Mouse (Mus musculus) hindbrain, embryonic 13.5 days (tissue): ENCODE data around the gene Prc1. TPM values are rescaled to one million over a fixed set of nuclear protein-coding genes. Genes with fewer than 3 reads are reported as not detected.

Experiments
- ATAC-seq: fragments of 200-750 bp; cut with Nextera tagmentation; 2 replicates; pipeline ENCODE4 v1.8.0; 2017; ENCODE audit warnings: moderate TSS enrichment; ENCODE audit not compliant: low FRiP score
- H3K27ac ChIP-seq: fragments of 300-500 bp; sonication (generic); 2 replicates; pipeline ENCODE4 v1.5.1; 2015; ENCODE audit warnings: inconsistent platforms, mild to moderate bottlenecking, moderate library complexity
- H3K27me3 ChIP-seq: fragments of 300-500 bp; sonication (generic); 2 replicates; pipeline ENCODE4 v1.6.1; 2015; ENCODE audit warnings: mild to moderate bottlenecking, inconsistent platforms
- H3K36me3 ChIP-seq: fragments of 300-500 bp; sonication (generic); 2 replicates; pipeline ENCODE4 v1.6.1; 2015; ENCODE audit warnings: mild to moderate bottlenecking, inconsistent platforms
- H3K4me1 ChIP-seq: fragments of 300-500 bp; sonication (generic); replicated peaks from 2 replicates; pipeline ENCODE4 v1.6.1; 2015; ENCODE audit warnings: inconsistent platforms
- H3K4me2 ChIP-seq: fragments of 300-500 bp; sonication (generic); 2 replicates; pipeline ENCODE4 v1.6.1; 2015; ENCODE audit warnings: inconsistent platforms, mild to moderate bottlenecking, moderate library complexity
- H3K4me3 ChIP-seq: fragments of 300-500 bp; sonication (generic); 2 replicates; pipeline ENCODE4 v1.5.1; 2015; ENCODE audit warnings: mild to moderate bottlenecking, inconsistent platforms
- H3K9ac ChIP-seq: fragments of 300-500 bp; sonication (generic); 2 replicates; pipeline ENCODE4 v1.6.1; 2015; ENCODE audit warnings: mild to moderate bottlenecking, inconsistent platforms
- H3K9me3 ChIP-seq: fragments of 300-500 bp; sonication (generic); 2 replicates; pipeline ENCODE4 v1.6.1; 2016; ENCODE audit warnings: inconsistent platforms
- WGBS: fragments of 180-500 bp; shearing (Covaris S2); methylation state at CpG from one replicate; pipeline ENCODE4 v1.1.7; 2015; 5-methylcytosine and 5-hydroxymethylcytosine counted together
- polyA plus RNA-seq: library from polyadenylated mRNA; unstranded; fragments of >200 nt; fragmentation: Nextera tagmentation; extraction: Ambion mirVana; gene quantifications from 2 replicates; pipeline ENCODE4 v1.2.1, GENCODE M21; 2015

Gene Prc1
- polyA plus RNA-seq, 1 experiment from 2014 or later = 43.5 TPM

DNA sequence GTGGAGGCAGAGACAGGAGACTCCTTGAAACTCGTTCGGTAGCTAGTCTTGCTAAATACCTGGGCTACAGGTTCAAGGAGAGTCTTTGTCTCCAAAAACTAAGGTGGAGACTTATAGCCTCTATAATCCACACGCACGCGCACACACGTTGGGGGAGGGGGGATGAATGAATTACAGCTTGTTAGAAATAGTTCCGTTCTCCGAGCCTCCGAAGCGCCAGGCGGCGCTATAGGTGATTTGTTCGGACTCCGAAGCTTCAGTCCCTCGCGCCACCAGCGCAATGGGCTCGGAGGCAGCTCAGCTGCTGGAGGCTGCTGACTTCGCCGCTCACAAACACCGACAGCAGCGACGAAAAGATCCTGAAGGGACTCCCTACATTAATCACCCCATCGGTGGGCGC lies 48.6 kb downstream of the Prc1 start, which contains the start of gene Hddc3:
Hddc3 (plus strand) TSS at position 247 of the 400 bp plus-strand sequence.
- no peaks in the 10 kb centered on the region for H3K9me3 ChIP-seq
- under 1% methylated on average over 25 of the region's 25 CpGs for WGBS
- peaks cover 48% of the 10 kb centered on the region for H3K4me1 ChIP-seq
- peak; percentile 36 for ATAC-seq
- H3K27ac ChIP-seq = peak within 1 kb of the TSS; percentile 87
- H3K4me2 ChIP-seq = peak within 1 kb of the TSS; percentile 79
- H3K4me3 ChIP-seq = peak within 1 kb of the TSS; percentile 51
- peak within 1 kb of the TSS; percentile 77 for H3K9ac ChIP-seq
- H3K27me3 ChIP-seq = no peaks in the 10 kb centered on the region
- peaks cover 6% of the 10 kb centered on the region; the same call in 1 of the 2 replicates for H3K36me3 ChIP-seq

DNA sequence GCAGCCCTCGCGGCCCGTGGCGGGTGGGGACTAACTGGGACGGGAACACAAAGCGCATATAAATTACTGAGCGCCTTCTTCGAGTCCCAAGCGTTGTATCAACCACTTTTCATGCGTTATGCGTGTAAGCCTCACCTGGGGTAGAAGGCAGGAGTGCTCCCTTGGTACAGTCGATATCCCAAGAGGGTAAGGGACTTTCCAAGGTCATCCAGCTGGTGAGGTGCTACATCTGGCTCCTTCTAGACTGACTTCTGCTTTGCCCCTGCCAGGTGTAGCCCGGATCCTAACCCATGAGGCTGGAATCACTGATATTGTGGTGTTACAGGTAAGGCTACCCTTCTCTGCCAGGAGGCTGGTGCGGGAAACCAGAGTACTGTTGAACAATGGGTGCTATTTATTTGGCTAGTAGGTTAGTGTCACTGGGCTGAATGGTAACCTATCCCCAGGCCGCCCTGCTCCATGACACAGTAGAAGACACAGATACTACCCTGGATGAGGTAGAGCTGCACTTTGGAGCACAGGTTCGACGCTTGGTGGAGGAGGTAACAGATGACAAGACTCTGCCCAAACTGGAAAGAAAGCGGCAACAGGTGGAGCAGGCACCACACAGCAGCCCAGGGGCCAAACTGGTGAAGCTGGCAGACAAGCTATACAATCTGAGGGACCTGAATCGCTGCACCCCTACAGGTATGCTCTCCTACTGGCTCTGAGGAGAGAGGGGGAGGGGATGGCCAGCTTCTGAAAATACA lies 49.2 kb downstream of the Prc1 start:
- H3K4me3 ChIP-seq = peak overlapping the region; percentile 51

DNA sequence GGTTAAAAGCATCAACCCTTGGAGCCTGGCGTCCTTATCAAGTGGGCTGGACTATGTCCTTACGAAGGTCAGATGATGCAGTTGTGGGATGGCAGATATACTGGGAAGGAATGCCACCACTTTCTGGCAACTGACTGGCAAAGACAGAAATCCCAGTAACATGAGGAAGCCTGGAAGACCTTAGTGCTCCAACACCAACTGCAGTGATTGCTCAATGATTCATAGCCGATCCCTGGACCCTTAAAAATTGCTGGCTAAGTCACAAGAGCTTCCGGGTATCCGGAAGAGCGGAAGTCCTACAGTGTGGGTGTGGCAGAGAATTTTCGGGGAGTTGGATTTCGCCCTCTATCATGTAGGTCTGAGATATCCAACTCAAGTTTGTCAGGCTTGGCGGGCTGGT lies 51.9 kb downstream of the Prc1 start:
- Histone ChIP-seq H3K4me3 (no peak overlapping the region), H3K27me3 (no peaks in the 10 kb centered on the region), H3K4me2 (no peak overlapping the region), H3K27ac (no peak overlapping the region), H3K9me3 (no peaks in the 10 kb centered on the region), H3K36me3 (peaks cover 20% of the 10 kb centered on the region), H3K9ac (no peak overlapping the region), H3K4me1 (peaks cover 24% of the 10 kb centered on the region)
- 95% methylated on average over 9 of the region's 9 CpGs for WGBS
- no peak for ATAC-seq

More for the DNA sequence above, 49.2 kb downstream of the Prc1 start:
- peaks cover 5% of the 10 kb centered on the region; the same call in 1 of the 2 replicates for H3K36me3 ChIP-seq
- H3K9me3 ChIP-seq = no peaks in the 10 kb centered on the region
- peak overlapping the region; percentile 87 for H3K27ac ChIP-seq
- 28% methylated on average over 19 of the region's 19 CpGs for WGBS
- no peaks in the 10 kb centered on the region for H3K27me3 ChIP-seq
- peak; percentile 15 for ATAC-seq
- H3K4me2 ChIP-seq = peak overlapping the region; percentile 79
- peaks cover 43% of the 10 kb centered on the region for H3K4me1 ChIP-seq
- H3K9ac ChIP-seq = peak overlapping the region; percentile 77

DNA sequence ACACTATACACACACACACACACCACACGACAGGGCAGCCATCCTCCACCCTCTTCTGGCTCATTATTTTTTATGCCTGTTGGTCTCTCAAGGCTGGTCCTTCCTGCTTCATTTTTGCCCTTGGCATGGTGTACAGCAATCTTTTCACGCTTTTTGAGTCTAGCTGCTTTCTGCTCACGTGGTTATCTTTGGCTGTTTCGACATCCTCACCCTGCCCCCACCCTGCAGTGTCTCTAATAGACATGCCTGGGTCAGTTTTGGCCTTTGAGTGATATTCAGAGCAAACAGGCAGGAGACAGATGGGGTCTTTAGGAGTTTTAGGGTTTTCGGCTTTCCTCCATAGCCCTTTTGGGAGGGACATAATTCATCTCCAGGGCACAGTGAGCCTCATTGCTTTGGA lies 52.6 kb downstream of the Prc1 start:
- no peak for ATAC-seq
- WGBS = 90% methylated on average over 5 of the region's 5 CpGs
- Histone ChIP-seq H3K27me3 (no peaks in the 10 kb centered on the region), H3K4me2 (no peak overlapping the region), H3K4me1 (peaks cover 18% of the 10 kb centered on the region), H3K36me3 (peaks cover 26% of the 10 kb centered on the region), H3K9ac (no peak overlapping the region), H3K9me3 (no peaks in the 10 kb centered on the region), H3K27ac (no peak overlapping the region), H3K4me3 (no peak overlapping the region)

DNA sequence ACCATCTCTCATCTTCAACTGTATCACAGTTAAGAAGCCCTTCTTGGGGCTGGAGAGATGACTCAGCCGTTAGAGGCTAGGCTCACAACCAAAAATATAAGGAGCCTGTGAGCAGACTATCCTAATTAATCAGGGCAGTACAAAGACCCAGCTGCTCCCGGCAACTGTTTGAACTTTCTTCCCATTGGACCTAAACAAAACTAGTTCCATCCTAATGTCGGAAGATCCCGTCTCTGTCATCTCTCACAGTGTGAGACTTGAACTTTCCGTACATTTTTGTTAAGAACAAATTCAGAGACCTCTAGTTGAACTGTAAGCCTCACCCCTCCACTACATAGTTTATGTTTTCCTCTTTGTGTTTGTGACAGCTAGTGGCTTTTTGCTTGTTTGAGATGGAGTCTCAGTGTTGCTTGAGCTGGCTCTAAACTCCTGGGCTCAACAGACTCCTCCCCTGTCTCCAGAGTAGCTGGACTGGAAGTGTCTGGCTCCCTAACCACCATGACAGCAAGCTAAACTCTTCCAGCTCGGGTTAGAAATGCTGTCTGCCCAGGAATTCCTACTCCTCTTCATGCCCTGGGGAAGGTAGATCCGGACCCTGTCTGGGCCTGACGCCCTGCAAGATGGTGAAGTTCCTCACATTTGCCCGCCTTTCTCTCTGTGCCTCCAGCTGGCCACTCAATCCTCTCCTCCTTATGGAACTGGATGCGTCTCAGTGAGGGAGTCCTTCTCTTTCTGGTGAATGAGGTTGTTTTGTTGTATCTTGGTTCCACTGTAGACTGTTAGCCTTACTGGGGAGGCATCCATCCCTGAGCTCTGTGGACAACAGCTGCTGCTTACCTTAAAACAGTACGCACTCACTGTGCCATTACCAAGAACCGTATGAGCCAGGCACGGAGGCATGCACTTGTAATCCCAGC lies 53.7 kb downstream of the Prc1 start:
- Histone ChIP-seq H3K27ac (no peak overlapping the region), H3K4me1 (peaks cover 8% of the 10 kb centered on the region)

DNA sequence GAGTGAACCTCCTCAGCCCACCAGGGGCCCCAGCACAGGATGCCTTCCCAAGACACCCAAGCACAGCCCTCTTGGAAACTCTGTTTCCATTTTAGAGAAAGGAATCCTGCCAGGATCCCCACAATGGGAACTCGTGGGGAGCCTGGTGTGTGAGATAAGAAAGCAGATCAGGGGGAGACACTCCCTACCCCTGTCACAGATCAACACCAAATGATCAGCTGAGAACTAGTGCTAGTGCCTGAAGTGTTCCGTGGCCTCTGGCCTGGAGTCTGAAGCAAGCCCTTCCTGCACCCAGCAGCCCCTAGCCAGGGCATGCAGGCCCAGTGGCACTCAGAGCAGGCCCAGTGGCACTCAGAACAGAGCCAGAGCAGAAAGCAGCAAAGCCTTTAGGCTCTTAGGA lies 56.6 kb downstream of the Prc1 start:
- Histone ChIP-seq H3K4me1 (no peaks in the 10 kb centered on the region), H3K4me3 (no peak overlapping the region), H3K27me3 (no peaks in the 10 kb centered on the region), H3K9me3 (no peaks in the 10 kb centered on the region), H3K9ac (no peak overlapping the region), H3K27ac (no peak overlapping the region), H3K4me2 (no peak overlapping the region), H3K36me3 (peaks cover 52% of the 10 kb centered on the region)
- no peak for ATAC-seq
- 85% methylated on average over 2 of the region's 2 CpGs for WGBS

More for the DNA sequence above, 53.7 kb downstream of the Prc1 start:
- WGBS = 71% methylated on average over 13 of the region's 13 CpGs
- H3K4me3 ChIP-seq = no peak overlapping the region
- no peaks in the 10 kb centered on the region for H3K27me3 ChIP-seq
- H3K9me3 ChIP-seq = no peaks in the 10 kb centered on the region
- no peak overlapping the region for H3K9ac ChIP-seq
- peaks cover 36% of the 10 kb centered on the region for H3K36me3 ChIP-seq
- no peak for ATAC-seq
- H3K4me2 ChIP-seq = no peak overlapping the region

DNA sequence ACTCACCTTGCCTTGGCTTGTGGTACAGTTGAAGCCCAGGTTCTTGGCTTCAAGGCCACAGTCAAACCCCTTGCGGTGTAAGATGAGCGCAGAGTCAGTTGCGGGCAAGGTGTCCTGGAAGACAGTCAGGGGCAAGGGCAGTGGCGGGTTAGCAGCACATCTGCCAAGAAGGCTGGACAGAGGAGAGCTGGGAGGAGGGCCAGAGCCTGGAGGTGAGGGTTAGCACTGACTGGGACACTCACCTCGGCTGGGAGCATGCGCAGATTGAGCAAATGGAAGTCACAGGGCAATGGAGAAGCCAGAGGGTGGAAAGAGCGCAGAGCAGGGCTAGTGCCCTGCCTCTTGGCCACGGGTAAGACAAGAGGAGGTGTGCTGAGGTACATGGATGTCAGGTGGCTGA lies 58.7 kb downstream of the Prc1 start:
- H3K4me1 ChIP-seq = peaks cover 11% of the 10 kb centered on the region
- 95% methylated on average over 8 of the region's 8 CpGs for WGBS
- peaks cover 72% of the 10 kb centered on the region for H3K36me3 ChIP-seq
- H3K9me3 ChIP-seq = no peaks in the 10 kb centered on the region
- no peaks in the 10 kb centered on the region for H3K27me3 ChIP-seq
- no peak overlapping the region for H3K4me2 ChIP-seq
- H3K4me3 ChIP-seq = no peak overlapping the region
- H3K27ac ChIP-seq = no peak overlapping the region
- no peak for ATAC-seq
- no peak overlapping the region for H3K9ac ChIP-seq

DNA sequence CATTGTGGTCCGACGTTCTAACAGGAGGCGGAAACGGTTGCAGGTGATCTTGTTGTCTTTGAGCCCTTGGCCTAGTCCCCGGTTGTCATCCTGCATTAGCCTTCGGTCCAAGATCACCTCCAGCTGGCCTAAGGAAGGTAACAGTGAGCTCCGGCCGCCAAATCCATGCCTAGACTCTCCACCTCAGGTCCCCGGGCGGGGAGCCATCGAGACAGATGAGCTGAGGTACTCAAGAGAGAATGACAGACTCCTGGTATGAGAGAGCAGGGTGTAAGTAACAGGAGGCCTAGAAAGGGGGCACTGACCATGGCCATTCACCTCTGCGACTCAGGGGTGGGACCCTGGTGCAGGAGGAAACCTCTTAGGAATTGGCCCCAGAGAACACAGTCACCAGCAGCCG lies 62.1 kb downstream of the Prc1 start:
- peak overlapping the region; percentile 24; the same call in 1 of the 2 replicates for H3K9ac ChIP-seq
- H3K27ac ChIP-seq = no peak overlapping the region
- no peak overlapping the region for H3K4me3 ChIP-seq
- no peak for ATAC-seq
- no peaks in the 10 kb centered on the region for H3K27me3 ChIP-seq
- no peak overlapping the region for H3K4me2 ChIP-seq
- no peaks in the 10 kb centered on the region for H3K9me3 ChIP-seq
- 91% methylated on average over 13 of the region's 13 CpGs for WGBS
- peaks cover 90% of the 10 kb centered on the region for H3K36me3 ChIP-seq
- peaks cover 11% of the 10 kb centered on the region for H3K4me1 ChIP-seq

DNA sequence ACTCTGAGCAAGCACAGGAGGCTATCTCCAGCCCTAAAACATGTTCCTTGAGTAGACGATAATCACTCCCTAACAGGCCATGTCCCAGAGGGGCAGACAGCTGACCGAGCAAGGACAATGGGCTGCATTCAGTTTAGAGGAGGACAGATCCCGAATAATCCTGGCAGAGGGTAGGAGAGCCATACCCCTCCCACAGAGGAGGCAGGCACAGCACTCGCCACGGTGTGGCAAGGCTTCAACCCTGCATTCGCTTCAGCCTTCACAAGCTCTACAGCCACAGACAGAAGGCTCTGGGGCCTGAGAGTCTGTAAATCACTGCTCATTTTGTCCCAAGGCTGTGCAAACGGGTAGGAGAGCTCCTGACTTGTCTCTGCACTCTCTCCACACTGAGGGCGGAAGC lies 62.9 kb downstream of the Prc1 start:
- Histone ChIP-seq H3K4me1 (peaks cover 11% of the 10 kb centered on the region), H3K36me3 (peaks cover 92% of the 10 kb centered on the region), H3K27ac (peak overlapping the region; percentile 23; the same call in 1 of the 2 replicates), H3K4me3 (no peak overlapping the region), H3K4me2 (no peak overlapping the region), H3K9ac (no peak overlapping the region), H3K9me3 (no peaks in the 10 kb centered on the region), H3K27me3 (no peaks in the 10 kb centered on the region)
- 22% methylated on average over 8 of the region's 8 CpGs for WGBS
- peak; percentile 32; the same call in 1 of the 2 replicates for ATAC-seq

DNA sequence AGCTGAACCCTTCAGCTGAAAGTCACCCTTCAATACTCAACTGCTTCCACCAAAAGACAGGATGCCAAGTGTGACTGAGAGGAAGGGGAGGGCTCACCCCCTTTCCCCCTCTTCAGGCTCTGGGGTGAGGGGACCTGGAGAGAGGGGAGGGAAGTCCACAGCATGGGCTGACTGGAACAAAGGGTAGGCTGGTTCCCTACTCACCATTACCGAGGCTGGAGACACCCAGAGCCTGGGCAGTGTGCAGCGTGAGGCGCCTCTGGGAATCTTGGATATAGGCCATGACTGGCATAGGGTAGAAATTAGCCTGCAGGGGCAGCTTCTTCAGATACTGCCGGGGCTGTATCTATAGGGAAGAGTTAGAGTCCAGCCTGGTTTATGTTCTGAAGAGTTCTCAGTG lies 63.8 kb downstream of the Prc1 start:
- no peaks in the 10 kb centered on the region for H3K27me3 ChIP-seq
- WGBS = 60% methylated on average over 4 of the region's 4 CpGs
- H3K4me2 ChIP-seq = no peak overlapping the region
- peaks cover 92% of the 10 kb centered on the region for H3K36me3 ChIP-seq
- no peak overlapping the region for H3K9ac ChIP-seq
- H3K27ac ChIP-seq = no peak overlapping the region
- H3K9me3 ChIP-seq = no peaks in the 10 kb centered on the region
- ATAC-seq = no peak
- H3K4me1 ChIP-seq = peaks cover 11% of the 10 kb centered on the region
- H3K4me3 ChIP-seq = no peak overlapping the region

DNA sequence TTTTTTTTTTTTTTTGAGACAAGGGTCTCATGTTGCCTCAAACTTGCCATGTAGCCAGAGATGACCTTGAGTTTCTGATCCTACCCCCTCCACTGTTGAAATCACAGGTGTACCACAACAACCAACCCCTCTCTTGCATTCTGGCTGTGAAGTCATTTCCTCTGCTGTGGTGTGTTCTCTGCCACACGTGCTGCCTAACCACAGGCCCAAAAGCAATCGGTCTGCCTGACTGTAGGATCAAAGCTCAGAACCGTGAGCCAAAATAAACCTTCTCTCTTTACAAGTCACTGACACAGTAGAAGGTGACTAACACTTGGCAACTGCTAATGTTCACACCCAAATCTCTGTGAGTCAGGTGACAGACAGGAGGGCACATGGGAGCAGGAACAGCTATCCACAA lies 66.2 kb downstream of the Prc1 start:
- Histone ChIP-seq H3K9ac (no peak overlapping the region), H3K9me3 (no peaks in the 10 kb centered on the region), H3K4me1 (peaks cover 11% of the 10 kb centered on the region), H3K4me3 (no peak overlapping the region), H3K27me3 (no peaks in the 10 kb centered on the region), H3K27ac (no peak overlapping the region), H3K36me3 (peaks cover 98% of the 10 kb centered on the region), H3K4me2 (no peak overlapping the region)
- WGBS = 80% methylated on average over 3 of the region's 3 CpGs
- no peak for ATAC-seq

DNA sequence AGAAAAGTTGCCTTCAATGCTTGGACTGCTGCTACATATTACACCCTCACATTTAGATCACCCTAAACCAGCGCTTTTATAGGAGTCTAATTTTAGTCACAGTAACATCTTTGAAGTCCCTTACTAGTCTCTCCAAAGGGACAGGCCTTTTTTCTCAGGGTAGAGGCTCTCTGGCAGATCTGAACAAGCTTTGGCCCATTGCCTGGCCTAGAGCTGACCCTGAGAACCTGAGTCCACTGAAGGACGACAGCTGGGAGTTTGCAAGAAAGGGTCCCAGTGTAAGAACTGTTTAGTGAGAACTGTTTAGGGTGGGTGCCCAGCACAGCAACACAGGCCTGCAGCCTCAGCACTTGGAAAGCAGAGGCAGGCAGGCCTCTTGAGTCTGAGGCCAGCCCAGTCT lies 71.5 kb downstream of the Prc1 start:
- H3K9me3 ChIP-seq = no peaks in the 10 kb centered on the region
- peaks cover 19% of the 10 kb centered on the region for H3K4me1 ChIP-seq
- peaks cover 78% of the 10 kb centered on the region for H3K36me3 ChIP-seq
- H3K27ac ChIP-seq = no peak overlapping the region
- H3K27me3 ChIP-seq = no peaks in the 10 kb centered on the region
- H3K9ac ChIP-seq = no peak overlapping the region
- no peak for ATAC-seq
- no peak overlapping the region for H3K4me3 ChIP-seq
- no peak overlapping the region for H3K4me2 ChIP-seq
- 79% methylated on average over 2 of the region's 2 CpGs for WGBS
